Mouse (Mus musculus) ES-E14 (cell line): ENCODE measurements at regions not wholly inside any gene's neighbourhood (a gene's known extent, or its start where the extent isn't known, plus 50 kb on each side); places are given as distances from the start of the nearest gene placed in this dataset.

ENCODE experiments used
- DNase-seq: peaks from one replicate; pipeline ENCODE4 v3.0.0-alpha.2; 2013; ENCODE audit warnings: low read depth, low spot score
- H3K27ac ChIP-seq: 2 replicates; pipeline ENCODE4 v1.5.1; 2012; ENCODE audit warnings: low read depth, mild to moderate bottlenecking, low read length, moderate library complexity, mixed read lengths; ENCODE audit not compliant: poor library complexity, insufficient read depth, severe bottlenecking
- H3K36me3 ChIP-seq: 2 replicates; pipeline ENCODE4 v1.6.1; 2012; ENCODE audit warnings: mild to moderate bottlenecking, low read length, moderate library complexity, mixed read lengths; ENCODE audit not compliant: control insufficient read depth, poor library complexity, insufficient read depth, severe bottlenecking
- H3K4me1 ChIP-seq, 2 experiments: fragments of 150-350 bp in 1 of 2; sonication (generic) in 1 of 2; 2 replicates each; pipeline ENCODE4 v1.6.1; 2012; ENCODE audit warnings: low read length in 2 of 2, mild to moderate bottlenecking in 1 of 2, mixed read lengths in 1 of 2; ENCODE audit not compliant: control insufficient read depth in 2 of 2, insufficient read depth in 2 of 2, poor library complexity in 1 of 2
- H3K4me3 ChIP-seq, 2 experiments: fragments of 150-350 bp in 1 of 2; sonication (generic) in 1 of 2; 2 replicates each; pipeline ENCODE4 v1.5.1; 2012; ENCODE audit warnings: low read length in 2 of 2, low read depth in 1 of 2, mild to moderate bottlenecking in 1 of 2, mixed read lengths in 1 of 2; ENCODE audit not compliant: insufficient read depth in 1 of 2, poor library complexity in 1 of 2, severe bottlenecking in 1 of 2
- H3K9ac ChIP-seq: 2 replicates; pipeline ENCODE4 v1.6.1; 2012; ENCODE audit warnings: low read depth, mild to moderate bottlenecking, low read length, mixed read lengths; ENCODE audit not compliant: poor library complexity, insufficient read depth, severe bottlenecking
- H3K9me3 ChIP-seq: fragments of 150-350 bp; sonication (generic); 2 replicates; pipeline ENCODE4 v1.6.1; 2012; ENCODE audit warnings: low read depth, mild to moderate bottlenecking, low read length; ENCODE audit not compliant: control insufficient read depth, insufficient read depth
- CHD2 ChIP-seq: IDR thresholded peaks from 2 replicates; pipeline ENCODE4 v1.6.1; 2014; ENCODE audit warnings: mild to moderate bottlenecking, low read depth, low read length, inconsistent platforms
- HCFC1 ChIP-seq: IDR thresholded peaks from 2 replicates; pipeline ENCODE4 v1.6.1; 2012; ENCODE audit warnings: low read length, inconsistent platforms, borderline replicate concordance; ENCODE audit not compliant: insufficient read depth
- MAFK ChIP-seq: IDR thresholded peaks from 2 replicates; pipeline ENCODE4 v1.6.1; 2014; ENCODE audit warnings: mild to moderate bottlenecking, low read depth, low read length, inconsistent platforms; ENCODE audit not compliant: insufficient read depth
- ZC3H11A ChIP-seq: IDR thresholded peaks from 2 replicates; pipeline ENCODE4 v1.6.1; 2012; ENCODE audit warnings: low read depth, mild to moderate bottlenecking, inconsistent platforms, low read length, borderline replicate concordance
- ZNF384 ChIP-seq: IDR thresholded peaks from 2 replicates; pipeline ENCODE4 v1.6.1; 2012; ENCODE audit warnings: low read depth, low read length, inconsistent platforms
- in situ Hi-C, 2 experiments: fragments of 600-800 bp; cut with MboI; formaldehyde crosslinking; loops; one replicate each; pipeline ENCODE4 v1.15.1; 2025; ENCODE audit warnings: low sequenced_read_pairs in 2 of 2, inconsistent platforms in 1 of 2; ENCODE audit not compliant: unreplicated experiment in 2 of 2

DNA sequence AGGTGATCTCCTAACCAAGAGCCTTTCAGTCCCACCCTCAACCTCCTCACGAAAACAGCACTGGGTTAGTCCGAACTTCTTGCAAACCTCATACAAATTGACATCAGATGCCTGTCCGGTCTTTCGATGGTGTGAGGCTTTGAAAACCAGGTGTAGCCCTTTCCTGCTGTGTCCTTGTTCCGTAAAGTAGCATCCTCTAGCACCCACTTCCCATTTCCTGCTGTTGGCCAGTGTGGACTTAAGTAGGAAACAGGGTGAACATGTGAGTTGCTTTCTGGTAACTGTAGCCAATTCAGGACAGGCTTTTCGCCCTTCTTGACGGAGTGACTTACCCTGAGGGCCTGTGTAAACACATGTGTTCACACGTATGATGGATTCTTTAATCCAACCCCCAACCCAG is 232.9 kb downstream of the Ets1 start:
- H3K9ac ChIP-seq = no peak overlapping the region
- no peak overlapping the region for H3K27ac ChIP-seq
- DNase-seq = no peak
- TF ChIP-seq HCFC1 = no peak
- TF ChIP-seq MAFK = no peak
- TF ChIP-seq CHD2 = no peak
- no peak for TF ChIP-seq ZC3H11A
- TF ChIP-seq ZNF384 = no peak
- H3K4me1 ChIP-seq = no peaks in the 10 kb centered on the region
- no peak overlapping the region for H3K4me3 ChIP-seq
- H3K9me3 ChIP-seq = no peaks in the 10 kb centered on the region
- no peaks in the 10 kb centered on the region for H3K36me3 ChIP-seq
- in situ Hi-C loops = no loop called here

DNA sequence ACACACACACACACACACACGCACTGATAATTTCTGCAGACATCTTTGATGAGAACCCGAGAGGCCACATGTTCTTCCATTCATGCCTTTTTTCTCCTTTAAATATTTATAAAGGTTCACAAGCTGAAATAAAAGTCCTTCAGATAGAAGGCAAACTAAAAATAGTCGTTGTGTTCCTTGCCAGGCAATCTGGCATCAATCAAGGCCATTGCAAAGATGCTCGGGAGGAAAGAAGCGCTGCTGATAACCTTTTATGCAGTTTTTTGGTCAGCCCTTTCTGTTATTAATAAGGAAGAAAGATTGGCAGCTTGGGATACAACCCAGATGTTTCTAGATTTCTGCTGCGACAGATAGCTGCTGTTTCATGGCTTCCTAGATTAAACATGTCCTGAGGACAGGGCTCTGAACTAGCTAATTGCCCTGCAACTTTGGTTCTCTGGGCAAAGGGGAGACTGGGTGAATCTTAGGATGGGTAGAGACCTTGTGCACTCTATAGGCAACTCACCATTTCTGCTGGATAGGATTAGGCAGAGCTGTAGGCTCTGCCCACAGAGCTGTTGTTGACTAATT is 238.4 kb downstream of the Ets1 start:
- Histone ChIP-seq H3K27ac (no peak overlapping the region), H3K9ac (no peak overlapping the region), H3K4me1 (no peaks in the 10 kb centered on the region), H3K36me3 (no peaks in the 10 kb centered on the region), H3K9me3 (no peaks in the 10 kb centered on the region), H3K4me3 (no peak overlapping the region)
- DNase-seq = no peak
- no peak for TF ChIP-seq CHD2
- no peak for TF ChIP-seq MAFK
- no peak for TF ChIP-seq ZNF384
- TF ChIP-seq ZC3H11A = no peak
- no peak for TF ChIP-seq HCFC1
- in situ Hi-C loops = no loop called here

DNA sequence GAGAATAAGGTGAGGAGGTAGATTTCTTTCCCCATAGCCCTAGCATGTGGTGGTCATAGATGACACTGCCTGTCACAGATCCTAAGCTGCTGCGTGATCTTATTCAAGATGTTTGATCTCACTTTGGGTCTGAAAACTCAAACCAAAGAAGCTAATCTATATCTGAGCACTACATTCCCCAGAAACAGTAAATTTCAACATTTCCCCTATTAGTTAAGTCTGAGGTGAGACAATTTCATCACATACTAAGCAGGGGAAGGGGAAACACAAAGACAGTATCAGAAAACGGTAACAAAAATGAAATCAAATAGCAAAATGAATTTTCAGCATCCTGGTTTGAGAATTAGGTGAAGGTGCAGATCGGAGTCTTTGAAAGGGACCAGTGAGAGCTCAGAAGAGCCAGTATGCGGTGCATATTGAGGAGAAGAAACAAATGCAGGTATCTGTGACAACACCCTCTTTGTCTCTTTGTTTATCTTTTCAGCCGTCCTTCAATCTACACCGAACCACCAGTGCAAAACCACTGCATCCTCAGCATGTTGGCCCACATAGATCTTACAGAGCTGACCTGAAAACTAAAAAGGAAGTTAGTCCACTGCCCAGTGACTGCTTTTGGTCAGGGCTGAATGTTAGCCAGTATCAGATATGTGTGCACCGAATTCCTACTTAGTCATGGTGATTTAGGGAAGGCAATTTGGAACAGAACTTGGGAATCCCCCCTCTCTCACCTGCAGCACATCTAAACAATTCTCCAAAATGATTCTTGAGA is 247.0 kb downstream of the Ets1 start:
- Histone ChIP-seq H3K27ac (no peak overlapping the region), H3K9ac (no peak overlapping the region), H3K4me3 (no peak overlapping the region), H3K4me1 (peaks cover 0 to 7% of the 10 kb centered on the region in 2 experiments; a peak in 1 of 4 replicates), H3K36me3 (no peaks in the 10 kb centered on the region), H3K9me3 (no peaks in the 10 kb centered on the region)
- TF ChIP-seq MAFK (no peak), ZNF384 (no peak)
- DNase-seq = no peak
- in situ Hi-C loops = no loop called here

DNA sequence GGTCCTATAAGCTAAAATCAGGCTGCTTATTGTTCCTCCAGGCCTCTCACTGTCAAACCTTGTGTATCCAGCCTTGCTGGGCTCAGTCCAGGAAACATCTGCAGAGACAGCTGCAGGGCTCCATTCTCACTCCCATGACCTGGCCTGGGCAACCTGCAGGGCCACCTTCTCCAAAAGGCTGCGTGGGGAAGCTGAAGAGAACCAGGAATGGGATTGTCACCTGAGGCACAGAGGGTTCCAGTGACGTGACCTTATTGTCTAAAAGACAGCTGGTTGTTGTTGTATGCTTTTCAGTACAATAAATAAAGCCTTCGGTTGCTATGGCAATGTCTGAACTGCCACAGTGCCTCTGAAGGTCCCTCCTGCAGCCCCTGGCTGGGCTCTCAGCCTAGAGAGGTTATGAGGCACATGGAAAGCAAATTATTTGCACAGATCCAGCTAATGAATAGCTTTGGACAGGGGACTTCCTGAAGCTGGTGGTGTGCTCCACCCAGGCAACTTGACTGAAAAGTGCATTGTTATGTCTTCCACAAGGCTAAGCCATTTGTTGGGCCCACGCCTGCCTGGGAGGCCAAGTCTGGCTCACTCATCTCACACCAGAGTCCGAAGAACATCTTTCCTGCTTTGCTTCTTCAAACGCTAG is 250.1 kb downstream of the Ets1 start:
- no peak for TF ChIP-seq HCFC1
- TF ChIP-seq ZNF384 = no peak
- no peak for TF ChIP-seq CHD2
- TF ChIP-seq MAFK = no peak
- TF ChIP-seq ZC3H11A = no peak
- Histone ChIP-seq H3K36me3 (no peaks in the 10 kb centered on the region), H3K27ac (no peak overlapping the region), H3K4me3 (no peak overlapping the region), H3K9me3 (no peaks in the 10 kb centered on the region), H3K4me1 (peaks cover 0 to 7% of the 10 kb centered on the region in 2 experiments; a peak in 1 of 4 replicates), H3K9ac (no peak overlapping the region)
- DNase-seq = peak; percentile 8
- in situ Hi-C loops = no loop called here
